ENCODE assay signal across 10 mouse cellular contexts in genomic region chr3:127640762-127641700, GRCm38 (mm10). TPM values are rescaled to one million over a fixed set of nuclear protein-coding genes. Genes with fewer than 3 reads are reported as not detected.
DNase-seq lines count a peak whose midpoint lies in the region; ATAC-seq lines count a peak whose summit lies in the region.
"Had no signal": no experiment of that assay in that cellular context is flagged by ENCODE, and none has a peak within 500 bp of the region (broad histone marks: within the 10 kb centered on the region; RNA-seq: fewer than 3 reads in every experiment).

No protein-coding gene starts in this region.

- peak overlapping the region; percentile 57 for H3K4me2 ChIP-seq in heart, embryonic 12.5 days
- peak overlapping the region; percentile 47 for H3K4me2 ChIP-seq in hindbrain, embryonic 15.5 days

- H3K36me3 ChIP-seq in heart, embryonic 12.5 days: no peaks in the 10 kb centered on the region
- no peaks in the 10 kb centered on the region for H3K36me3 ChIP-seq in hindbrain, embryonic 15.5 days
- no peaks in the 10 kb centered on the region for H3K36me3 ChIP-seq in midbrain, embryonic 10.5 days

- peak overlapping the region; percentile 22 for H3K4me3 ChIP-seq in heart, embryonic 12.5 days
- peak overlapping the region; percentile 14 for H3K4me3 ChIP-seq in hindbrain, embryonic 15.5 days
- peak overlapping the region; percentile 44 for H3K4me3 ChIP-seq in midbrain, embryonic 10.5 days

- DNase-seq in heart, adult 18-20 months: no peak
- peak; percentile 15 for DNase-seq in ZHBTc4 (ENCODE audit: low read depth, low spot score)
- peak; percentile 55 for DNase-seq in midbrain, embryonic 10.5 days (ENCODE audit: low spot score)
- DNase-seq in left cerebral cortex, adult 8-10 months (ENCODE audit: low spot score in 2 of 2): no peak
- no peak for DNase-seq in cerebellum, adult 11 months
- no peak for DNase-seq in layer of hippocampus, adult 8-10 months (ENCODE audit: low spot score in 2 of 2)
- DNase-seq: lung, postnatal 36 days had no signal

- ATAC-seq in heart, embryonic 12.5 days (ENCODE audit: insufficient number of reproducible peaks, low FRiP score): no peak
- 0 out of 2 replicates have a peak, but pooled peaks have one; percentile 28 for ATAC-seq in hindbrain, embryonic 15.5 days (ENCODE audit: low FRiP score, low read depth)

- 3% methylated on average over 37 of the region's 37 CpGs for WGBS in heart, embryonic 12.5 days
- WGBS in hindbrain, embryonic 15.5 days: 4% methylated on average over 37 of the region's 37 CpGs
- 1% methylated on average over 37 of the region's 37 CpGs for WGBS in midbrain, embryonic 10.5 days

- peaks cover 94% of the 10 kb centered on the region for H3K27me3 ChIP-seq in heart, embryonic 12.5 days (replicated peaks)
- H3K27me3 ChIP-seq in hindbrain, embryonic 15.5 days: peaks cover 62% of the 10 kb centered on the region
- H3K27me3 ChIP-seq in midbrain, embryonic 10.5 days (ENCODE audit: low read depth, poor library complexity, severe bottlenecking): peaks cover 100% of the 10 kb centered on the region

- peaks cover 10% of the 10 kb centered on the region for H3K4me1 ChIP-seq in heart, embryonic 12.5 days (replicated peaks)
- H3K4me1 ChIP-seq in hindbrain, embryonic 15.5 days (replicated peaks): peaks cover 22% of the 10 kb centered on the region
- H3K4me1 ChIP-seq in midbrain, embryonic 10.5 days: peaks cover 47% of the 10 kb centered on the region

- H3K27ac ChIP-seq in heart, embryonic 12.5 days (ENCODE audit: poor library complexity, severe bottlenecking): no peak overlapping the region
- H3K27ac ChIP-seq in hindbrain, embryonic 15.5 days (replicated peaks): no peak overlapping the region
- peak overlapping the region; percentile 85 for H3K27ac ChIP-seq in midbrain, embryonic 10.5 days (replicated peaks)

- H3K9me3 ChIP-seq in heart, embryonic 12.5 days (replicated peaks): no peaks in the 10 kb centered on the region
- no peaks in the 10 kb centered on the region for H3K9me3 ChIP-seq in hindbrain, embryonic 15.5 days
- no peaks in the 10 kb centered on the region for H3K9me3 ChIP-seq in midbrain, embryonic 10.5 days (replicated peaks)

- no peak overlapping the region for H3K9ac ChIP-seq in heart, embryonic 12.5 days
- no peak overlapping the region for H3K9ac ChIP-seq in hindbrain, embryonic 15.5 days

RNA-seq across cellular contexts. Expression of gene Neurog2, which starts 8.1 kb away (rescaled TPM):
- 0.24 TPM in 1 of 2 replicates, not detected in the other for polyA plus RNA-seq in heart, embryonic 12.5 days (2016; fragmentation: Nextera tagmentation; extraction: Ambion mirVana)
- not detected for total RNA-seq in heart, adult 18-20 months (2021)
- polyA plus RNA-seq in hindbrain, embryonic 15.5 days (2015; fragmentation: Nextera tagmentation; extraction: Ambion mirVana): 6.7 and 17.7 TPM in 2 replicates
- polyA plus RNA-seq in midbrain, embryonic 10.5 days (2016; fragmentation: Nextera tagmentation; extraction: Ambion mirVana): 26.5 and 47.5 TPM in 2 replicates
- total RNA-seq in left cerebral cortex, adult 8-10 months (2022): under 1 TPM in 3 of 4 experiments, not detected in 1; 0.25 to 0.33 (median 0.32) TPM
- under 1 TPM; 0.61 to 0.93 (median 0.74) TPM for total RNA-seq in layer of hippocampus, adult 8-10 months (2022)
- polyA plus RNA-seq: C2C12 had no signal

Comparison
In these comparisons a context has a peak if more than half of its experiments do, and no peak if none do; other contexts are left out.
1. DNase-seq: peak in ZHBTc4 (single experiment) and midbrain, embryonic 10.5 days (single experiment); none in heart, adult 18-20 months (0 of 2), left cerebral cortex, adult 8-10 months (0 of 2), cerebellum, adult 11 months (single experiment) and layer of hippocampus, adult 8-10 months (0 of 2).
2. Peak in every context shown above with its lines, with median percentiles within 50 percentile points of each other: H3K4me3 ChIP-seq.